Mouse (Mus musculus) liver, postnatal 0 days (tissue): ENCODE results near the gene Opa3. TPM values are rescaled to one million over a fixed set of nuclear protein-coding genes. Genes with fewer than 3 reads are reported as not detected.

ENCODE experiments used
- ATAC-seq: fragments of 200-750 bp; cut with Nextera tagmentation; 2 replicates; pipeline ENCODE4 v1.8.0; 2017; ENCODE audit warnings: mild to moderate bottlenecking, moderate library complexity
- DNase-seq: peaks from one replicate; pipeline ENCODE4 v3.0.0-alpha.2; 2016
- H3K27ac ChIP-seq: fragments of 300-500 bp; sonication (generic); 2 replicates; pipeline ENCODE4 v1.5.1; 2014; ENCODE audit warnings: antibody characterized with exemption, moderate library complexity, mild to moderate bottlenecking, low read depth
- H3K27me3 ChIP-seq: fragments of 300-500 bp; sonication (generic); 2 replicates; pipeline ENCODE4 v1.6.1; 2014; ENCODE audit warnings: low read length, control low read depth, mixed read lengths; ENCODE audit not compliant: insufficient read depth
- H3K36me3 ChIP-seq: fragments of 300-500 bp; sonication (generic); replicated peaks from 2 replicates; pipeline ENCODE4 v1.6.1; 2014; ENCODE audit warnings: mild to moderate bottlenecking, control low read depth, low read length, moderate library complexity, mixed read lengths; ENCODE audit not compliant: insufficient read depth
- H3K4me1 ChIP-seq: fragments of 300-500 bp; sonication (generic); 2 replicates; pipeline ENCODE4 v1.6.1; 2014; ENCODE audit warnings: antibody characterized with exemption, mild to moderate bottlenecking, control low read depth; ENCODE audit not compliant: insufficient read depth
- H3K4me2 ChIP-seq: fragments of 300-500 bp; sonication (generic); 2 replicates; pipeline ENCODE4 v1.6.1; 2014; ENCODE audit warnings: low read depth, mild to moderate bottlenecking, low read length, moderate library complexity, mixed read lengths
- H3K4me3 ChIP-seq: fragments of 300-500 bp; sonication (generic); 2 replicates; pipeline ENCODE4 v1.5.1; 2014; ENCODE audit warnings: low read depth, low read length
- H3K9ac ChIP-seq: fragments of 300-500 bp; sonication (generic); replicated peaks from 2 replicates; pipeline ENCODE4 v1.6.1; 2014; ENCODE audit warnings: mild to moderate bottlenecking, moderate library complexity
- H3K9me3 ChIP-seq: fragments of 300-500 bp; sonication (generic); 2 replicates; pipeline ENCODE4 v1.6.1; 2016; ENCODE audit warnings: mild to moderate bottlenecking, control low read depth, low read length, mixed read lengths
- CTCF ChIP-seq: sonication (generic); IDR thresholded peaks from 2 replicates; pipeline ENCODE4 v1.5.1; 2016; ENCODE audit warnings: antibody characterized with exemption, low read depth
- EP300 ChIP-seq: IDR thresholded peaks from 2 replicates; pipeline ENCODE4 v1.6.1; 2016; ENCODE audit warnings: antibody characterized with exemption, low read depth, mild to moderate bottlenecking
- WGBS: fragments of 180-500 bp; shearing (Covaris S2); extraction: QIAGEN DNeasy Blood & Tissue Kit; methylation state at CpG from one replicate; pipeline ENCODE4 v1.1.7; 2014; ENCODE audit not compliant: insufficient replicate concordance; 5-methylcytosine and 5-hydroxymethylcytosine counted together
- polyA plus RNA-seq: library from polyadenylated mRNA; unstranded; fragments of >200 nt; fragmentation: Nextera tagmentation; extraction: Ambion mirVana; gene quantifications from 2 replicates; pipeline ENCODE4 v1.2.1, GENCODE M21; 2015

Opa3 gene
- 8.7 and 9.7 TPM in 2 replicates for polyA plus RNA-seq

GRCm38 (mm10) chr7:19227883-19228792 lies at the start of gene Opa3:
Gene Opa3, plus strand, starts transcription at chr7:19228334.
- peak; percentile 73 for TF ChIP-seq EP300
- peak; percentile 86 for TF ChIP-seq CTCF
- Histone ChIP-seq H3K4me3 (peak within 1 kb of the TSS; percentile 72), H3K4me2 (peak within 1 kb of the TSS; percentile 87), H3K27ac (peak within 1 kb of the TSS; percentile 99), H3K9ac (peak within 1 kb of the TSS; percentile 78), H3K9me3 (no peaks in the 10 kb centered on the region), H3K27me3 (no peaks in the 10 kb centered on the region), H3K36me3 (peaks cover 4% of the 10 kb centered on the region; the same call in 1 of the 2 replicates), H3K4me1 (peaks cover 37% of the 10 kb centered on the region)
- peak; percentile 89 for ATAC-seq
- DNase-seq: peak; percentile 100
- 2% methylated on average over 80 of the region's 91 CpGs for WGBS

GRCm38 (mm10) chr7:19178443-19179092 lies 49.6 kb upstream of the Opa3 start:
- Histone ChIP-seq H3K36me3 (no peaks in the 10 kb centered on the region), H3K9me3 (no peaks in the 10 kb centered on the region), H3K9ac (no peak overlapping the region), H3K4me2 (peak overlapping the region; percentile 30; the same call in 1 of the 2 replicates), H3K4me1 (peaks cover 28% of the 10 kb centered on the region), H3K27ac (no peak overlapping the region), H3K27me3 (peaks cover 51% of the 10 kb centered on the region), H3K4me3 (0 out of 2 replicates have a peak overlapping the region, but pooled peaks have one; percentile 4)
- WGBS: 5% methylated on average over 27 of the region's 27 CpGs
- no peak for ATAC-seq
- peak; percentile 89 for TF ChIP-seq CTCF
- TF ChIP-seq EP300: no peak
- DNase-seq: peak; percentile 84

GRCm38 (mm10) chr7:19179173-19179572 lies 49.0 kb upstream of the Opa3 start:
- 0 out of 2 replicates have a peak overlapping the region, but pooled peaks have one; percentile 4 for H3K4me3 ChIP-seq
- WGBS: 2% methylated on average over 30 of the region's 32 CpGs

GRCm38 (mm10) chr7:19179936-19180335 lies 48.2 kb upstream of the Opa3 start:
- DNase-seq (no peak), ATAC-seq (no peak)
- Histone ChIP-seq H3K9ac (no peak overlapping the region), H3K4me1 (peaks cover 28% of the 10 kb centered on the region), H3K27ac (no peak overlapping the region), H3K27me3 (peaks cover 49% of the 10 kb centered on the region), H3K36me3 (no peaks in the 10 kb centered on the region), H3K4me3 (no peak overlapping the region), H3K9me3 (no peaks in the 10 kb centered on the region), H3K4me2 (no peak overlapping the region)
- 39% methylated on average over 6 of the region's 6 CpGs for WGBS
- no peak for TF ChIP-seq EP300
- no peak for TF ChIP-seq CTCF

More at GRCm38 (mm10) chr7:19179173-19179572, 49.0 kb upstream of the Opa3 start:
- TF ChIP-seq EP300 (no peak), CTCF (peak; percentile 77)
- peak; percentile 72 for DNase-seq
- Histone ChIP-seq H3K9ac (no peak overlapping the region), H3K4me2 (no peak overlapping the region; the same call in 1 of the 2 replicates), H3K36me3 (no peaks in the 10 kb centered on the region), H3K4me1 (peaks cover 28% of the 10 kb centered on the region), H3K27me3 (peaks cover 49% of the 10 kb centered on the region), H3K9me3 (no peaks in the 10 kb centered on the region), H3K27ac (no peak overlapping the region)
- ATAC-seq: peak; percentile 26

- H3K27ac ChIP-seq: peak overlapping the region; percentile 44
- WGBS: under 1% methylated on average over 27 of the region's 27 CpGs
- no peak for TF ChIP-seq EP300
- TF ChIP-seq CTCF: 0 out of 2 replicates have a peak, but pooled peaks have one; percentile 6
- H3K4me2 ChIP-seq: peak overlapping the region; percentile 91
- H3K4me3 ChIP-seq: peak overlapping the region; percentile 70
- DNase-seq (peak; percentile 74), ATAC-seq (peak; percentile 70)
- no peaks in the 10 kb centered on the region for H3K9me3 ChIP-seq
- no peaks in the 10 kb centered on the region for H3K36me3 ChIP-seq
- H3K9ac ChIP-seq: peak overlapping the region; percentile 74
- H3K4me1 ChIP-seq: peaks cover 28% of the 10 kb centered on the region
- H3K27me3 ChIP-seq: peaks cover 42% of the 10 kb centered on the region
Observed at GRCm38 (mm10) chr7:19180862-19181429, 47.2 kb upstream of the Opa3 start.

- TF ChIP-seq CTCF: no peak
- no peak for TF ChIP-seq EP300
- Histone ChIP-seq H3K9ac (no peak overlapping the region), H3K9me3 (no peaks in the 10 kb centered on the region), H3K27me3 (peaks cover 10% of the 10 kb centered on the region), H3K36me3 (no peaks in the 10 kb centered on the region), H3K4me2 (no peak overlapping the region), H3K27ac (no peak overlapping the region), H3K4me1 (peaks cover 26% of the 10 kb centered on the region), H3K4me3 (no peak overlapping the region)
- WGBS: 75% methylated on average over 2 of the region's 2 CpGs
- no peak for DNase-seq
- ATAC-seq: no peak
Observed at GRCm38 (mm10) chr7:19184250-19184649, 43.9 kb upstream of the Opa3 start.
